Mouse (Mus musculus): ENCODE data around the gene Pth1r. TPM values are rescaled to one million over a fixed set of nuclear protein-coding genes. Genes with fewer than 3 reads are reported as not detected.

Gene Pth1r
- polyA plus RNA-seq, 2 experiments: 96.9 to 149 TPM

DNA sequence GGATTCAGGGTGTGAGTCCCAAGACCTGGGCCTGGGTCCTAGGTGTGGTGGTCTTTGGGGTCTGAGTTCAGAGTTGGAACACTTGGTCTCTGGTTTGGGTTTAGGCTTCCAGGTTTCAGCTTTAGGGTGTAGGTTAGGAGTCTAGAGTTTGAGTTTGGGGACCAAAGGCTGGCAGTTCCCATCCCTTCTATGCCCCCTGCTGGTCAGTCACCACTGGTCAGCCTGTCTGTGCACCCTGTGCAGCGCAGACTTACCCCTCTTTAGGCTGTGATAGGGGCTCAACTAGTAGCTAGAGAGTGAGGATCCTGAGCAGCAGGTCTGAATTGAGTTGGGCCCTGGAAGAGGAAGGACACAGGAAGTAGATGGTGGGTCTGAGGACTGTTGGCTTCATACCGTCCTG lies 12.3 kb upstream of the Pth1r start:
- H3K27ac ChIP-seq (replicated peaks; ENCODE audit: low read depth, low read length): no peak overlapping the region
- peaks cover 31% of the 10 kb centered on the region for H3K4me1 ChIP-seq (ENCODE audit: control insufficient read depth, insufficient read depth, low read length)
- WGBS: 35% methylated on average over 2 of the region's 2 CpGs
- no peak for TF ChIP-seq POLR2A (IDR thresholded peaks at IDR 0.05; ENCODE audit: borderline replicate concordance, extremely low read depth, insufficient read depth, insufficient read length)
- no peaks in the 10 kb centered on the region for H3K9me3 ChIP-seq (ENCODE audit: control insufficient read depth, low read length)
- ATAC-seq (ENCODE audit: low FRiP score, low read depth) (no peak), DNase-seq (ENCODE audit: low spot score) (peak; percentile 64)
- H3K27me3 ChIP-seq (ENCODE audit: control insufficient read depth, insufficient read depth, low read length): no peaks in the 10 kb centered on the region
- no peak overlapping the region for H3K4me2 ChIP-seq (replicated peaks; ENCODE audit: low read depth, low read length, severe bottlenecking)
- no peaks in the 10 kb centered on the region for H3K36me3 ChIP-seq (ENCODE audit: control insufficient read depth, insufficient read depth, low read length)
- H3K9ac ChIP-seq (ENCODE audit: low read depth, low read length, severe bottlenecking): no peak overlapping the region
- no peak overlapping the region for H3K4me3 ChIP-seq (replicated peaks; ENCODE audit: low read length)

DNA sequence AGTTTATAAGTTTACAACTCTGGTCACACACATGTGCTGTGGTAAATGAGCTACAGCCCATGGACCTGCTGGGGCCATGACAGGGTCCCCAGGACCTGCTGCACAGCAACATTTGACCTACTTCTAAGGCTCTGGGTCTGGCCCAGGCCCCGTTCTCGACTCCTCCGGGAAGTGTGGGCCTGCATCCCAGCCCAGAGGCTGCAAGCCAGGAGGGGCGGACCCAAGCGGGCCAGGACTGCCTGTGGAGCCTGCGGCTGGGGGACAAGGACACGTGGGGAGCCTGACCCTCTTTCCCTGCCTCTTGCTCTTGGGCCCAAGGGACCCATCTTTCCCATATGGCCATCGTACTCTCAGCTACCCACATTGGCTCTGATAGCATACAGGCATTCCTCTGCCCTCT lies 11.7 kb upstream of the Pth1r start:
- WGBS: 68% methylated on average over 7 of the region's 8 CpGs
- Histone ChIP-seq H3K27me3 (ENCODE audit: control insufficient read depth, insufficient read depth, low read length) (no peaks in the 10 kb centered on the region), H3K9me3 (ENCODE audit: control insufficient read depth, low read length) (no peaks in the 10 kb centered on the region), H3K4me1 (ENCODE audit: control insufficient read depth, insufficient read depth, low read length) (peaks cover 28% of the 10 kb centered on the region), H3K27ac (replicated peaks; ENCODE audit: low read depth, low read length) (no peak overlapping the region), H3K36me3 (ENCODE audit: control insufficient read depth, insufficient read depth, low read length) (no peaks in the 10 kb centered on the region), H3K4me2 (replicated peaks; ENCODE audit: low read depth, low read length, severe bottlenecking) (no peak overlapping the region), H3K4me3 (replicated peaks; ENCODE audit: low read length) (no peak overlapping the region), H3K9ac (ENCODE audit: low read depth, low read length, severe bottlenecking) (0 out of 2 replicates have a peak overlapping the region, but pooled peaks have one; percentile 28)
- no peak for TF ChIP-seq POLR2A (IDR thresholded peaks at IDR 0.05; ENCODE audit: borderline replicate concordance, extremely low read depth, insufficient read depth, insufficient read length)
- no peak; the same call in 1 of the 2 replicates for ATAC-seq (ENCODE audit: low FRiP score, low read depth)
- no peak for DNase-seq (ENCODE audit: low spot score)

DNA sequence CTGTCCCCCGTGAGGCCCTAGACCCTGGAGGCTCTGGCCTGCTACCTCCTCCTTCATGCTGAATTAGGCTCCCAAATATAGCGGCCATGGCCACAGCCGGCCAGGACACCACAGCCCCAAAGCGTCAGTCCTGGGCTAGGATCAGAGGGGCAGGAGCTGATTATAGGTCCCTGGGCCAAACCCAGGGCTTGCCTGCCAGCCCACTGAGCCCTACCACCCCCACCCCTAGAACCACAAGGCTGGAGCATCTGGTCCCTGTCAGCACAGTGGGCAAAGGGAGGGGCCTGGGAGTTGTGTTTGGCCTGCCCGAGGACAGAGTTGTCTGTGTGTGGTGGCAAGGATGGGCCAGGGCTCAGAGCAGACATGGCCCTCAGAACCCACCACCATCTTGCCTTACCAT lies 10.9 kb upstream of the Pth1r start:
- peaks cover 28% of the 10 kb centered on the region for H3K4me1 ChIP-seq (ENCODE audit: control insufficient read depth, insufficient read depth, low read length)
- no peaks in the 10 kb centered on the region for H3K36me3 ChIP-seq (ENCODE audit: control insufficient read depth, insufficient read depth, low read length)
- DNase-seq (ENCODE audit: low spot score): no peak
- ATAC-seq (ENCODE audit: low FRiP score, low read depth): 0 out of 2 replicates have a peak, but pooled peaks have one; percentile 11
- no peak overlapping the region for H3K9ac ChIP-seq (ENCODE audit: low read depth, low read length, severe bottlenecking)
- no peak overlapping the region for H3K27ac ChIP-seq (replicated peaks; ENCODE audit: low read depth, low read length)
- WGBS: 76% methylated on average over 5 of the region's 5 CpGs
- no peaks in the 10 kb centered on the region for H3K27me3 ChIP-seq (ENCODE audit: control insufficient read depth, insufficient read depth, low read length)
- TF ChIP-seq POLR2A (IDR thresholded peaks at IDR 0.05; ENCODE audit: borderline replicate concordance, extremely low read depth, insufficient read depth, insufficient read length): no peak
- H3K4me2 ChIP-seq (replicated peaks; ENCODE audit: low read depth, low read length, severe bottlenecking): no peak overlapping the region
- no peaks in the 10 kb centered on the region for H3K9me3 ChIP-seq (ENCODE audit: control insufficient read depth, low read length)
- H3K4me3 ChIP-seq (replicated peaks; ENCODE audit: low read length): no peak overlapping the region

DNA sequence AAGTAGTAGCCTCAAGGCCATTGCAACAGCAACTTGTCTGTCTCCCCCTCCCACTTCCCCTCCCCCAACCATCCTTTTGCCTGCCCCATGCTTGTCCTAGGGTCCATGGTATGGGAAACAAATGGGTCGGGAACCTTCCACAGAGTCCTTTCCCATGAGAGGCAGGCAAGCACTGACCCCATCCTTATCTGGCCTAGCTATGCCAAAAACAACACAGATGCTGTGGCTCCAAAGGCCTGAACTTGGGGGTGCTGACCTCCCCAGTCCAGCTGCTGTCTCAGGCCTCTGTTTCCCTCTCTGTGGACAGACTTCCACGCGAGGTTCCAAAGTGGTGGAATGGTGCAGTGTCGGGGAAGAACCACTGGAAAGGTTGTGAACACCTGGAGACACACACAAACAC lies 6.8 kb upstream of the Pth1r start:
- Histone ChIP-seq H3K4me3 (replicated peaks; ENCODE audit: low read length) (no peak overlapping the region), H3K9ac (ENCODE audit: low read depth, low read length, severe bottlenecking) (no peak overlapping the region), H3K36me3 (ENCODE audit: control insufficient read depth, insufficient read depth, low read length) (no peaks in the 10 kb centered on the region), H3K9me3 (ENCODE audit: control insufficient read depth, low read length) (no peaks in the 10 kb centered on the region), H3K4me1 (ENCODE audit: control insufficient read depth, insufficient read depth, low read length) (peaks cover 44% of the 10 kb centered on the region), H3K27me3 (ENCODE audit: control insufficient read depth, insufficient read depth, low read length) (no peaks in the 10 kb centered on the region), H3K4me2 (replicated peaks; ENCODE audit: low read depth, low read length, severe bottlenecking) (no peak overlapping the region), H3K27ac (replicated peaks; ENCODE audit: low read depth, low read length) (no peak overlapping the region)
- ATAC-seq (ENCODE audit: low FRiP score, low read depth) (no peak), DNase-seq (ENCODE audit: low spot score) (no peak)
- TF ChIP-seq POLR2A (IDR thresholded peaks at IDR 0.05; ENCODE audit: borderline replicate concordance, extremely low read depth, insufficient read depth, insufficient read length): no peak
- WGBS: 52% methylated on average over 4 of the region's 4 CpGs

DNA sequence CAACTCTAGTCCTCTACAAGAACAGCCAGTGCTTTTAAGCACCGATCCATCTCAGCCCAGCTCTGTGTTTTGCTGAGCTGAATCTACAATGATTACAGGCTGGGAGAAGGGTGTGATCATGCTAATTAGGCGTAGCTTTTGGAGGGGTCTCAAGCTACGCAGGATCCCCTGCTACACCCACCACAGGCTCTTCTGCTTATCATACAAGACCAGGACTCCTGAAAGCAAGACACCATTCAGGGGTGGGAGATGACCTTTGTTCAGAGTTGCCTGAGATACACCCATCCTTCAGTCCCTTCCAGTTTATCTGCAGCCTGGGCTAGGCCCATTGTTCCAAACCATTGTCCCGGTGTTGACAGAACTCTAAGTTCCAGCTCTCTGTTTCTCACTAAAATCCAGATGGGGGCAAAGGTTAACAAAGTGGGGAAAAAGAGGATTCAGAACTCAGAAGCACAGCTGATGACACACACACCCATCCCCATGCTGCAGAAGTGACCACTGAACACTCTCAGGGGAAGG lies 6.0 kb upstream of the Pth1r start:
- Histone ChIP-seq H3K4me1 (ENCODE audit: control insufficient read depth, insufficient read depth, low read length) (peaks cover 37% of the 10 kb centered on the region), H3K9me3 (ENCODE audit: control insufficient read depth, low read length) (no peaks in the 10 kb centered on the region), H3K4me2 (replicated peaks; ENCODE audit: low read depth, low read length, severe bottlenecking) (no peak overlapping the region), H3K27me3 (ENCODE audit: control insufficient read depth, insufficient read depth, low read length) (no peaks in the 10 kb centered on the region), H3K27ac (replicated peaks; ENCODE audit: low read depth, low read length) (no peak overlapping the region), H3K9ac (ENCODE audit: low read depth, low read length, severe bottlenecking) (no peak overlapping the region), H3K4me3 (replicated peaks; ENCODE audit: low read length) (no peak overlapping the region), H3K36me3 (ENCODE audit: control insufficient read depth, insufficient read depth, low read length) (no peaks in the 10 kb centered on the region)
- ATAC-seq (ENCODE audit: low FRiP score, low read depth) (no peak), DNase-seq (ENCODE audit: low spot score) (no peak)
- TF ChIP-seq POLR2A (IDR thresholded peaks at IDR 0.05; ENCODE audit: borderline replicate concordance, extremely low read depth, insufficient read depth, insufficient read length): no peak
- WGBS: 86% methylated on average over 4 of the region's 4 CpGs

DNA sequence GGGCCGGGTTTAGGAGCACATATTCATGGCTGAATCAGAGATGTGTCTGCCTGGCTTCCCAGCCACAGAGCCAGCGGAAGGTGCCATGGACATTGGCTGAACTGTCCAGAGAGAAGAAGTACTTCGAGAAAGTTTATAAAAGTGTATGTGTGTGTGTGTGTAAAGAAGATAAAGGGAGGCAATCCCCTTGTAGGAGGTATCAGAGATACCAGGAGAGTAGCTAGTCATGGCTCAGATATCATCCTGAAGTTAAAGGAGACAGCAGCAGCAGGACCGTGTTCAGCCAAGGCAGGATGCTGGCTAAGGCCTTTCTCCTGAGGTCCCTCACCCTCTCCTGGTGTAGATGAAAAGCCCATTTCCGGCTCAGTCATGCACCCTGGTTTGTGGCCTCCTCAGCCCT lies 4.5 kb upstream of the Pth1r start:
- WGBS: 72% methylated on average over 5 of the region's 5 CpGs
- TF ChIP-seq POLR2A (IDR thresholded peaks at IDR 0.05; ENCODE audit: borderline replicate concordance, extremely low read depth, insufficient read depth, insufficient read length): no peak
- H3K27me3 ChIP-seq (ENCODE audit: control insufficient read depth, insufficient read depth, low read length): no peaks in the 10 kb centered on the region
- DNase-seq (ENCODE audit: low spot score) (no peak), ATAC-seq (ENCODE audit: low FRiP score, low read depth) (no peak)
- H3K4me1 ChIP-seq (ENCODE audit: control insufficient read depth, insufficient read depth, low read length): peaks cover 49% of the 10 kb centered on the region
- H3K4me2 ChIP-seq (replicated peaks; ENCODE audit: low read depth, low read length, severe bottlenecking): peak overlapping the region; percentile 34
- no peaks in the 10 kb centered on the region for H3K9me3 ChIP-seq (ENCODE audit: control insufficient read depth, low read length)
- H3K9ac ChIP-seq (ENCODE audit: low read depth, low read length, severe bottlenecking): no peak overlapping the region
- no peaks in the 10 kb centered on the region for H3K36me3 ChIP-seq (ENCODE audit: control insufficient read depth, insufficient read depth, low read length)
- peak overlapping the region; percentile 68 for H3K27ac ChIP-seq (replicated peaks; ENCODE audit: low read depth, low read length)
- H3K4me3 ChIP-seq (replicated peaks; ENCODE audit: low read length): no peak overlapping the region

Measured in limb, embryonic 14.5 days (tissue).